Comparison of ENCODE assay signal across 8 mouse cellular contexts in the genomic region with DNA sequence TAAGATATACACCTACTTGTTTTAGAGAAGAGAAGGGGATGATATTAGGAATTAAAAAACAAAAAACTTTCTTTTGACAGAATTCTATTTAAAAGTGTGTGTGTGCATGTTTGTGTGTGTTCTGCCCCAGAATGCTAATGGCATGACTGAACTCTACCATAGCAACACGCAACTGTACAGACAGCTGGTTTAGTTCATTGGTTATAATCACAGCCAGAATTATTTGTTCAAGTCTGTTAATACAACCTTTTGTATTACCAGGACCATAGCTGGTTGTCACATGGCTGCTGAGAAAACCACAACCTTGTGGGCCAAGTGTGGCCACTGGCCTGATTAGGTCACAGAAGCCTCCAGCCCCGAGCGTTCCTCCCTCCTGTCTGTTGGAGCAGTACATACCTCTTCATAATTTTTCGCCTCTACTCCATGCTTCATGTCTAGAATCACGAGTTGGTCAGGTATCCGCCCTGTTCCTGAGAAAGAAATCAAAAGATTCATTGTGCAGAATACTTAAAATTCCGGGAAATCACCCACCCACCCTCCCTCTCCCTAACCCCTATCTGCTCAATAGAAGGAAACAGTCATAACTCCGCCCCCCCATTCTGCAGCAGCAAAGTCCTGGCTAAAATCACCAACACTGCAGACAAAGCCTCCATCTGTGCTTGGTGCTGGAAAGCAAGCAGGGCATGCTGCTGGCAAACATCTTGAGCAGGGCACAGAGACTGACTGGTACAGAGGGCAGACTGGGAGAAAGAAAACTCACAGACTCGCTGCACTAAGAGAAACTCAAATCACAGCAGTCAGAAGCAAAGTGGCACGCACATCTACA. TPM values are rescaled to one million over a fixed set of nuclear protein-coding genes. Genes with fewer than 3 reads are reported as not detected.
DNase-seq lines count a peak whose midpoint lies in the region; ATAC-seq lines count a peak whose summit lies in the region.

No protein-coding gene starts in this region.

- no peak overlapping the region for H3K4me3 ChIP-seq in embryonic facial prominence, embryonic 12.5 days
- H3K4me3 ChIP-seq in hindbrain, embryonic 12.5 days, result no peak overlapping the region
- no peak overlapping the region for H3K4me3 ChIP-seq in limb, embryonic 13.5 days

- no peaks in the 10 kb centered on the region for H3K4me1 ChIP-seq in embryonic facial prominence, embryonic 12.5 days
- peaks cover 9% of the 10 kb centered on the region for H3K4me1 ChIP-seq in hindbrain, embryonic 12.5 days
- H3K4me1 ChIP-seq in limb, embryonic 13.5 days, result no peaks in the 10 kb centered on the region

- H3K27ac ChIP-seq in embryonic facial prominence, embryonic 12.5 days, result peak overlapping the region; percentile 51; the same call in 1 of the 2 replicates
- peak overlapping the region; percentile 66 for H3K27ac ChIP-seq in hindbrain, embryonic 12.5 days
- H3K27ac ChIP-seq in limb, embryonic 13.5 days, result peak overlapping the region; percentile 53; the same call in 1 of the 2 replicates

- DNase-seq in kidney, postnatal 36 days, result peak; percentile 44 to 49
- no peak for DNase-seq in kidney, adult 11 months
- DNase-seq in ovary, adult 18-20 months (ENCODE audit: low spot score), result no peak
- DNase-seq in thymus, postnatal 0 days (ENCODE audit: low spot score), result no peak

- no peak overlapping the region for H3K9ac ChIP-seq in embryonic facial prominence, embryonic 12.5 days
- no peak overlapping the region for H3K9ac ChIP-seq in hindbrain, embryonic 12.5 days
- no peak overlapping the region for H3K9ac ChIP-seq in limb, embryonic 13.5 days

- no peaks in the 10 kb centered on the region for H3K27me3 ChIP-seq in embryonic facial prominence, embryonic 12.5 days
- H3K27me3 ChIP-seq in hindbrain, embryonic 12.5 days, result no peaks in the 10 kb centered on the region
- no peaks in the 10 kb centered on the region for H3K27me3 ChIP-seq in limb, embryonic 13.5 days

- no peak overlapping the region for H3K4me2 ChIP-seq in embryonic facial prominence, embryonic 12.5 days (replicated peaks)
- H3K4me2 ChIP-seq in hindbrain, embryonic 12.5 days (replicated peaks), result 0 out of 2 replicates have a peak overlapping the region, but pooled peaks have one; percentile 3
- H3K4me2 ChIP-seq in limb, embryonic 13.5 days (replicated peaks), result no peak overlapping the region

- H3K36me3 ChIP-seq in embryonic facial prominence, embryonic 12.5 days, result peaks cover 39% of the 10 kb centered on the region
- H3K36me3 ChIP-seq in hindbrain, embryonic 12.5 days, result peaks cover 37% of the 10 kb centered on the region
- peaks cover 50% of the 10 kb centered on the region for H3K36me3 ChIP-seq in limb, embryonic 13.5 days

- WGBS in embryonic facial prominence, embryonic 12.5 days, result 73% methylated on average over 10 of the region's 10 CpGs
- WGBS in hindbrain, embryonic 12.5 days, result 73% methylated on average over 10 of the region's 10 CpGs
- 76% methylated on average over 10 of the region's 10 CpGs for WGBS in limb, embryonic 13.5 days

- no peak for ATAC-seq in embryonic facial prominence, embryonic 12.5 days (ENCODE audit: insufficient number of reproducible peaks, insufficient read depth, low FRiP score, low TSS enrichment)
- peak; percentile 60 for ATAC-seq in hindbrain, embryonic 12.5 days (ENCODE audit: low FRiP score)
- ATAC-seq in limb, embryonic 13.5 days (ENCODE audit: low FRiP score, low read depth), result no peak
- ATAC-seq in megakaryocyte-erythroid progenitor cell, adult 5-6 weeks (replicated peaks; ENCODE audit: low FRiP score, low TSS enrichment, poor library complexity, severe bottlenecking), result no peak

- H3K9me3 ChIP-seq in embryonic facial prominence, embryonic 12.5 days, result no peaks in the 10 kb centered on the region
- H3K9me3 ChIP-seq in hindbrain, embryonic 12.5 days (replicated peaks), result no peaks in the 10 kb centered on the region
- H3K9me3 ChIP-seq in limb, embryonic 13.5 days, result no peaks in the 10 kb centered on the region

RNA-seq across cellular contexts. Expression of a gene that starts 11.5 kb away (rescaled TPM):
- 31.2 and 33.1 TPM in 2 replicates for polyA plus RNA-seq in embryonic facial prominence, embryonic 12.5 days (2016; fragmentation: Nextera tagmentation; extraction: Ambion mirVana)
- polyA plus RNA-seq in hindbrain, embryonic 12.5 days (2016; fragmentation: Nextera tagmentation; extraction: Ambion mirVana), result 26.7 and 28.2 TPM in 2 replicates
- polyA plus RNA-seq in limb, embryonic 13.5 days (2015; fragmentation: Nextera tagmentation; extraction: Ambion mirVana), result 25.4 and 29.1 TPM in 2 replicates
- total RNA-seq in megakaryocyte-erythroid progenitor cell, adult 5-6 weeks (2014; fragmentation: Nextera tagmentation), result 23.8 and 29.5 TPM in 2 replicates
- 21.9 and 23.5 TPM in 2 replicates for total RNA-seq in megakaryocyte-erythroid progenitor cell, adult 5-6 weeks (2017)
- 12.7 and 13.1 TPM in 2 replicates for polyA plus RNA-seq in thymus, postnatal 0 days (2015; fragmentation: Nextera tagmentation; extraction: Ambion mirVana)

RNA-seq across cellular contexts. Expression of a gene that starts 24.0 kb away (rescaled TPM):
- 266 and 275 TPM in 2 replicates for polyA plus RNA-seq in embryonic facial prominence, embryonic 12.5 days (2016; fragmentation: Nextera tagmentation; extraction: Ambion mirVana)
- 238 and 247 TPM in 2 replicates for polyA plus RNA-seq in hindbrain, embryonic 12.5 days (2016; fragmentation: Nextera tagmentation; extraction: Ambion mirVana)
- polyA plus RNA-seq in limb, embryonic 13.5 days (2015; fragmentation: Nextera tagmentation; extraction: Ambion mirVana), result 320 and 322 TPM in 2 replicates
- total RNA-seq in megakaryocyte-erythroid progenitor cell, adult 5-6 weeks (2014; fragmentation: Nextera tagmentation), result 129 and 143 TPM in 2 replicates
- total RNA-seq in megakaryocyte-erythroid progenitor cell, adult 5-6 weeks (2017), result 64.2 and 68.4 TPM in 2 replicates
- 231 and 242 TPM in 2 replicates for polyA plus RNA-seq in thymus, postnatal 0 days (2015; fragmentation: Nextera tagmentation; extraction: Ambion mirVana)

Comparison
In these comparisons a context has a peak if more than half of its experiments do, and no peak if none do; other contexts are left out.
1. DNase-seq: peak in kidney, postnatal 36 days (2 of 2); none in kidney, adult 11 months (single experiment), ovary, adult 18-20 months (single experiment) and thymus, postnatal 0 days (single experiment).
2. Peak in every context shown above with its lines, with median percentiles within 50 percentile points of each other: H3K27ac ChIP-seq.